Mouse (Mus musculus): Measurements from ENCODE around the gene Slc22a22. TPM values are rescaled to one million over a fixed set of nuclear protein-coding genes. Genes with fewer than 3 reads are reported as not detected.

Gene Slc22a22
- polyA plus RNA-seq, 1 experiment from 2014 or later: not detected

DNA sequence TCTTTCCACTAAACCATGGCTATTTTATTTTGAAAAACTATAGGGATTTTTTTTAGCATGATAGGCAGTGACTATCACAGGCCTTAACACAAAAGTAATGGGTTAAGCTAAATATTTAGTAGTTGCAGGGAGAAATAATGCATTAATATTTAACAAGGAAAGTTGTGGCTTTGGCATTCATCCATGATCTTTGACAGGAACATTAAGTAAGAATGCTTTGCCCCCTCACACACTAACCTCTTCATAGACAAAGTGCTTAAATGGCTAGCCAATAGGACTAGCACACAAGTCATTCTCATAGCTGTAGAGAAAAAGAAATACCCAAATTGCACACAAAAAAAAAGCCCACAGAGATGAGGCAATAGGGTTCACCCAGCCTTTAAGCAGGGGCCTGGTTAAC is 11.4 kb downstream of the Slc22a22 start:
- H3K27me3 ChIP-seq: no peaks in the 10 kb centered on the region
- ATAC-seq (ENCODE audit: insufficient number of reproducible peaks, low FRiP score, low TSS enrichment, low read depth): no peak
- H3K4me1 ChIP-seq: no peaks in the 10 kb centered on the region
- H3K9me3 ChIP-seq: no peaks in the 10 kb centered on the region
- no peak overlapping the region for H3K4me2 ChIP-seq
- H3K36me3 ChIP-seq: no peaks in the 10 kb centered on the region
- no peak overlapping the region for H3K27ac ChIP-seq
- no peak overlapping the region for H3K9ac ChIP-seq
- H3K4me3 ChIP-seq: no peak overlapping the region

DNA sequence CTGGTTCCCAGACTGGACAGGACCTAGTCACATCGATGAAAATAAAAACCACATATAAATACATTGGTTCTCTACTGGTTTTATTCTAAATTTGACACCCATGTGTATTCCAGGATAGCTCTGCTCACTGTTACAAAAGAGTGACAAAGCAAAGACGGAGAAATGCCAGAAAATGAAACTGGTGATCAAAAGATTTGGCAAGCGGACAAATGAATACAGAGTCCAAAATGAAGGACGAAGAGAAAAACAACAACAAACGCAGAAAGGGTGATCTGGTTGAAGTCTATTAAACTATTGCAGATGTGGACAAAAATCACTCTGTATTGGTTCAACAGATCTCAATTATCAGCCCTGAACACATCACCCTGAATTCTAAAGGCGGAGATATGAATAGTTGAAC is 12.4 kb downstream of the Slc22a22 start:
- Histone ChIP-seq H3K9me3 (no peaks in the 10 kb centered on the region), H3K27ac (no peak overlapping the region), H3K4me2 (no peak overlapping the region), H3K4me3 (no peak overlapping the region), H3K36me3 (no peaks in the 10 kb centered on the region), H3K4me1 (no peaks in the 10 kb centered on the region), H3K9ac (no peak overlapping the region), H3K27me3 (no peaks in the 10 kb centered on the region)
- no peak for ATAC-seq (ENCODE audit: insufficient number of reproducible peaks, low FRiP score, low TSS enrichment, low read depth)
- WGBS: 75% methylated on average over 6 of the region's 6 CpGs

DNA sequence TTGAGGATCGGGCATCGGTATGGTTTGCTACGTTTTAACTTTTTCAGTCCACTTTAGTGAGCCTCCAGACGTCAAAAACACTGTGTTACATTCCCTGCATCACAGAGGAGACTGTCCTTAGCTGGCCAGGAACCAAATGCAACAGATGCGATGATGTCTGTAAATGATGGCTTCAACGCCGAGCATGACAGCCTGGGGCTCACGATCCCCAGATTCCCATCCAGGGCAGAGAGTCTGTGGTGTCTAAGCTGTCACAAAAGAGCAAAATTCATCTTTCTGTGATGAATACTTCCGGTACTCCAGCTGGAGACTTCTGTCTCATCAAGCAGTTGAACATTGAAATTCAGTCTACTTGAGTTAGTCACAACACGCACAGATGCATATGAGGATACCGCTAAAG is 13.4 kb downstream of the Slc22a22 start:
- H3K27ac ChIP-seq: no peak overlapping the region
- H3K4me2 ChIP-seq: no peak overlapping the region
- no peaks in the 10 kb centered on the region for H3K4me1 ChIP-seq
- no peaks in the 10 kb centered on the region for H3K27me3 ChIP-seq
- ATAC-seq (ENCODE audit: insufficient number of reproducible peaks, low FRiP score, low TSS enrichment, low read depth): no peak
- no peak overlapping the region for H3K4me3 ChIP-seq
- 68% methylated on average over 11 of the region's 11 CpGs for WGBS
- H3K9ac ChIP-seq: no peak overlapping the region
- H3K36me3 ChIP-seq: no peaks in the 10 kb centered on the region
- H3K9me3 ChIP-seq: no peaks in the 10 kb centered on the region

DNA sequence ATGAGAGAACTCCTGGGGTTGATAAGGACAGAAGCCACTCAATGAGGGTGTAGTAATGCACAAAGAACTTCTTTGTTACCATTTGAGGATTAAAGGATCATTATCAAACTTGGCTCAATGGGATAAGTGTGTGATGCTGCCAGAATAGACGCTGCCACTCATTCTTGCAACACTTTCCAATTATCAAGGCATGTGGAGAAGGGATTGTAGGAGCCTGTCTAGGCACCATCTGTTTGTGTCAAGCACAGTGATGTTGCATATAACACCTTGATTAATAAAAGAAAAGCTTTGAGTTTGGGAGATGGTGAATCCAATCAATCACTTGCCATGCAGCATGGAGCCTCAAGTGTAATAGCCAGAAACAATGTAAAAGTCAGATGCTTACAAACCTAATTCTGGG is 16.1 kb downstream of the Slc22a22 start:
- WGBS: 62% methylated on average over 1 of the region's 1 CpGs
- no peak overlapping the region for H3K4me2 ChIP-seq
- H3K4me1 ChIP-seq: no peaks in the 10 kb centered on the region
- H3K36me3 ChIP-seq: no peaks in the 10 kb centered on the region
- no peak overlapping the region for H3K4me3 ChIP-seq
- H3K27me3 ChIP-seq: no peaks in the 10 kb centered on the region
- H3K27ac ChIP-seq: no peak overlapping the region
- no peak for ATAC-seq (ENCODE audit: insufficient number of reproducible peaks, low FRiP score, low TSS enrichment, low read depth)
- H3K9ac ChIP-seq: no peak overlapping the region
- H3K9me3 ChIP-seq: no peaks in the 10 kb centered on the region

DNA sequence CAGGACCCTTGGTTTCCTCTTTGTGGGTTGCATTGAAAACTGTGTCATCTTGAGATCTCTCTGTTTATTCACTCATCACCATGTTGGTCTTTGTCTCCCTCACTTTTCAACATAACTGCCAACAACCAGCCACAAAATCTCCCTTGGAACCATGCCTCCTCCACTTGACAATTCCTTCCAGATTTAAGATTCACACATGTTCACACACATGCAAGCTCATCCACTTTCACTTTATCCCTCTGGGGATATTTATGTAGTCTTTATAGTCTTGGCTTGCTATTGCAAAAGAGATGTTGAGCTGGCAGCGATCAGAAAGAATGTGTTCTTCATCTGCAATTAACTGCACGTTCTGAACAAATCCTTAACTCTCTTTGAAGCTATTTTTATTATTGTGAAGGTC is 20.1 kb downstream of the Slc22a22 start:
- Histone ChIP-seq H3K9ac (no peak overlapping the region), H3K4me3 (no peak overlapping the region), H3K27me3 (no peaks in the 10 kb centered on the region), H3K9me3 (no peaks in the 10 kb centered on the region), H3K36me3 (no peaks in the 10 kb centered on the region), H3K4me1 (no peaks in the 10 kb centered on the region), H3K4me2 (no peak overlapping the region), H3K27ac (no peak overlapping the region)
- no peak for ATAC-seq (ENCODE audit: insufficient number of reproducible peaks, low FRiP score, low TSS enrichment, low read depth)
- WGBS: 18% methylated on average over 2 of the region's 2 CpGs

DNA sequence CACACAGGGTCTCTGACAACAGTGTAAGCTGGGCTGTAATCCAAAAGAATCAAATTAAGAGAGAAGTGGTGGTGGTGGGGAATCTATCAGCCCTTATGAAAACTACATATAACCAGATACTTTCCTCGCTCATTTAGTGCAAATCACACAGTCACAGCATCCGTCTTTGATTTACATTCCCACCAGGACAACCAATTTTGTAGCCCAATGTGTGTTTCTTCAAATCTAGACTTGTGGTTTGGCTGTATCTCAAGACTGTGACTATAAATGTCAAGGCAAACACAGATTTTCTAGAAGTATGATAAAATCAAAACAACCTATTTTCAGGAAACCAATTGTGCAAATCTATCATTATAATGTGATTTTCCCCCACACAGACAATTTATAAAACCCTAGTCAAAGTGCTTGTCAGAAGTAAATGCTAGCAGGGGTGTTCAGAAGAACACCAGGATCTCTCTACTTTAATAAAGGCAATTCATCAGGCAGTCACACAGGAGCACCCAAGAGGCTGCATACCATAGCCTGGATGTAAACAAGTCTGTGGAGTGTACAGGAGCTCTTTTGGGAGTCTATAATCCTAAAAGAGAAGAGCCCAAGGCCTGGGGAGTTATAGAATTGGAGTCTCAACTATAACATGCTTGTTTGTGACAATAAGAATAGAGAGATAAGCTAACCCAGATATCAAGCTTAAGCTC is 42.6 kb downstream of the Slc22a22 start:
- 32% methylated on average over 2 of the region's 2 CpGs for WGBS
- Histone ChIP-seq H3K4me2 (no peak overlapping the region), H3K27ac (no peak overlapping the region), H3K4me1 (no peaks in the 10 kb centered on the region), H3K27me3 (no peaks in the 10 kb centered on the region), H3K36me3 (no peaks in the 10 kb centered on the region), H3K4me3 (no peak overlapping the region), H3K9me3 (no peaks in the 10 kb centered on the region), H3K9ac (no peak overlapping the region)
- ATAC-seq (ENCODE audit: insufficient number of reproducible peaks, low FRiP score, low TSS enrichment, low read depth): no peak

DNA sequence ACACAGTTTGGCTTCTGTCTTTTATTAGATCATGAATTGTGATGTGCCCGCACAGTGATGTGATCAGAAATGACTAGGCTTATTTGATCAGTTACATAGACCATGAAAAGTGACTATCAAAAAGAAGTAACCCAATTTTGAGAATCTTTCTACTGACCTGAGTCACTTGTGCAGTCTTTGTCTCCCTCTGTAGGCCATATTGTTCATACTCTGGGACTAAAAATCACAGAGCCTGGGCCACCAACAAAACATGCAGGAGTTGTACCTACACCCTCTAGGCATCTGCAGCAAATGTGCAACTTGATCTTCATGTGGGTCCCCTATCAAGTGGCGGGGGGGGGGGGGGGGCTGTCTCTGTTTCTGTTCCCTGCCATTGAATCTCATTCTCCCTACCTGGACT is 68.9 kb downstream of the Slc22a22 start:
- H3K4me1 ChIP-seq: no peaks in the 10 kb centered on the region
- no peak overlapping the region for H3K9ac ChIP-seq
- H3K9me3 ChIP-seq: no peaks in the 10 kb centered on the region
- H3K36me3 ChIP-seq: no peaks in the 10 kb centered on the region
- H3K27me3 ChIP-seq: no peaks in the 10 kb centered on the region
- ATAC-seq (ENCODE audit: insufficient number of reproducible peaks, low FRiP score, low TSS enrichment, low read depth): no peak
- 36% methylated on average over 2 of the region's 2 CpGs for WGBS
- no peak overlapping the region for H3K4me2 ChIP-seq
- H3K4me3 ChIP-seq: no peak overlapping the region
- no peak overlapping the region for H3K27ac ChIP-seq

DNA sequence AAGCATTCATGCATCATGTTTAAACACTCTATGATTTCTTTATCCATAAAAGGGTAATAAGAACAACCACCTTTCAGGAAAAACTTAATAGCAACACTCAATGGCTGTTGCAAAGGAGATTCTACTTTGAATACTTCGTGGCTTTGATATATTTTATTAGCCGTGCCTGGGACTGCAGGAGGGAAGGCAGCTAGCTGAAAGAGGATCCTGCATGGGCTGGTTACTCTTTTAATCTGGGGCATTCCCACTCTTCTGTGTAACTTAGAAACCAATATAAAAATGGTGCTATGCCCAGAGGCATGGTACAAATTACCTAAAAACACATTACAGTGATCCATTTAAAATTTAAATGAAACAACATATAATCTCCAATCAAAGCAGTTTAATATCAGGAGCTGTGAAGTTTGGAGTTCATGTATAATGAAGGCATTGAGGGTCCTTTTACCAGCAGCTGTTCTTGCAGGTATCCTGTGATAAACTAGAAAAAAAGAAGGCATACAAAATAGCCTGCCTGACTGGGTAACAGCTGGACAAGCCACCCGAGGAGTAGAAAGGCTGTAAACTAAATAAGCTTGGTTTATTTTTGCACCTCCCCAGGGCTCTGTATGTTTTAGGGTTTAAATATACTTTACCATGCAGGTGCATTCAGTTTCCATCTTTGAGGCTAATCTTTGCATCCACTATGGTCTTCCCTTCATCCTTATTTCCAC is 78.8 kb downstream of the Slc22a22 start:
- H3K4me3 ChIP-seq: no peak overlapping the region
- no peaks in the 10 kb centered on the region for H3K9me3 ChIP-seq
- no peak for ATAC-seq (ENCODE audit: insufficient number of reproducible peaks, low FRiP score, low TSS enrichment, low read depth)
- no peaks in the 10 kb centered on the region for H3K27me3 ChIP-seq
- H3K36me3 ChIP-seq: no peaks in the 10 kb centered on the region
- H3K9ac ChIP-seq: no peak overlapping the region
- H3K27ac ChIP-seq: no peak overlapping the region
- no peaks in the 10 kb centered on the region for H3K4me1 ChIP-seq
- WGBS: 23% methylated on average over 3 of the region's 3 CpGs
- H3K4me2 ChIP-seq: no peak overlapping the region

DNA sequence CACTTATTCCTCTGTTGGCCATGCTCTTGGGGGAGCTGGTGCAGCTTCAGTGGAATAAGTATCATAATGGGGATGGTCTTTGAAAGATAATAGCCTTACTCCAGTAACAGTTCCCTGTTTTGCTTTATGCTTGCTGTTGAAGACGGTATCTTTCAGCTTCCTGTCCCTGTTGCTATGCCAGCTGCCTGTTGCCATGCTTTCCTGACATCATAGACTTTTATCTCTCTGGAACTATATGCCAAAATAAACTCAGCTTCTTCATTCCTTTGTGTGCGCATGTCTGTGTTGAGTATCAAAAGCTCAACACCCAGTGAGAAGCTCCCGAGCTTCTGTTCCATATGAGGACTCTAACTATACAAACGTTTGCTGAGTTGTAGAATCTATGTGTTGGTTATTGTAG is 83.4 kb downstream of the Slc22a22 start:
- Histone ChIP-seq H3K9me3 (no peaks in the 10 kb centered on the region), H3K27ac (no peak overlapping the region), H3K4me1 (no peaks in the 10 kb centered on the region), H3K36me3 (no peaks in the 10 kb centered on the region), H3K4me3 (no peak overlapping the region), H3K4me2 (no peak overlapping the region), H3K27me3 (no peaks in the 10 kb centered on the region), H3K9ac (no peak overlapping the region)
- ATAC-seq (ENCODE audit: insufficient number of reproducible peaks, low FRiP score, low TSS enrichment, low read depth): no peak
- 83% methylated on average over 4 of the region's 4 CpGs for WGBS

DNA sequence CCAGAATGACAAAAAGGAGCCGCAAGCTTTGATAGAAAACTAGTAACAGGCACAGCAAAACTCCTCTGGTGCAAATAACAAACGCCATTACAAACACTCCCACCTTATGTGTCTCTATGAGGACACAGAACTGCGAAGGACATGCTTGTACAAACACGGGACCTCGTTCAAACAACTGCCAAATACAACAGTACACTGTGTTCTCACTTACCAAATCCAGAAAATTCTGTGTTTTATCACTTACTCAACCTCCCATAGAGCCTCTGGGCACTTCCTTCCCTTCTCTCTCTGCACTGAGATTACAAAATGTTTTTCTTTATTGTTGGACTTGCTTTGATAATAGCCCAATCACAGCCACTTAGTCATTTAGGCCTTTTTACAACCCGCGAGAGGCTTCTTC is 97.0 kb downstream of the Slc22a22 start:
- Histone ChIP-seq H3K27me3 (no peaks in the 10 kb centered on the region), H3K36me3 (no peaks in the 10 kb centered on the region), H3K9ac (no peak overlapping the region), H3K4me2 (no peak overlapping the region), H3K4me3 (no peak overlapping the region), H3K27ac (no peak overlapping the region), H3K9me3 (no peaks in the 10 kb centered on the region), H3K4me1 (no peaks in the 10 kb centered on the region)
- no peak for ATAC-seq (ENCODE audit: insufficient number of reproducible peaks, low FRiP score, low TSS enrichment, low read depth)
- 83% methylated on average over 7 of the region's 7 CpGs for WGBS

DNA sequence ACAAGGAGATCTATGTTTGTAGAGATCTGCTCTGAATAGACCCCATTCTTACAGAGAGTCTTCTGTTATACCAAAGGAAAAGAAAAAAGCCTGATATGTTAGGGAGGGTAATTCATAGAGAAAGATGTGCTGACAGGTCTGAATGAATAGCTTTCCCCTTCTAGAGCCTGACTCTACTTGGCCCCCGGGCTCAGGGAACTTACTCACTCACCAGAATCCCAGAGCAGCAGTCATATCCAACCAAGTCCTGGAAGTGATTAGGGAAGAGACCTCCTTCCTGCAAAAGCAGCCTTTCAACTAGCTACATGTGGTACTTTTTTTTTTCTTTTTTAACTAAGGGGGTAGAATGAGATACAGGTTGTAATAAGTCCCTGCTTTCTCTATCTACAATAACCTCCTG is 111.0 kb downstream of the Slc22a22 start:
- no peaks in the 10 kb centered on the region for H3K27me3 ChIP-seq
- H3K9ac ChIP-seq: no peak overlapping the region
- H3K4me3 ChIP-seq: no peak overlapping the region
- no peaks in the 10 kb centered on the region for H3K36me3 ChIP-seq
- no peak for ATAC-seq (ENCODE audit: insufficient number of reproducible peaks, low FRiP score, low TSS enrichment, low read depth)
- no peak overlapping the region for H3K4me2 ChIP-seq
- H3K9me3 ChIP-seq: no peaks in the 10 kb centered on the region
- 19% methylated on average over 1 of the region's 1 CpGs for WGBS
- H3K4me1 ChIP-seq: no peaks in the 10 kb centered on the region
- H3K27ac ChIP-seq: no peak overlapping the region

DNA sequence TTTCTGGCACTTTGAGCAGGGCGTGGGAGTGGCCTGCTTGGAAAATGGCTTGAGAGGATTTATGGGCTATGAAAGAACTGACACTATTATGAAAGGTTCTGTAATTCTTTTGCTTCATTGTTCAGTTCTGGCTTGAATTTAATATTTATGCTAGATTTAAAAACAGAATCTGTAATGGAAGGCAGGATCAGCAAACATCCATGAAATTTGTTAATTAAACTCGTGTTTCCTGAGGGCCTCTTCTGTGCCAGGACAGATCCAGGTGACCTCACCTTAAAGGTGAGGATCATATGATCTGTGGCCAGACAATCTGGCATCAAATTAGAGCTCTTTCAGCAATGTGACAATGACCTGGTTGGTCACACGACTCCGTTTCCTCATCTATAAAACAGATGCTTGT is 122.1 kb downstream of the Slc22a22 start:
- no peak for ATAC-seq (ENCODE audit: insufficient number of reproducible peaks, low FRiP score, low TSS enrichment, low read depth)
- WGBS: 63% methylated on average over 4 of the region's 4 CpGs
- no peak overlapping the region for H3K27ac ChIP-seq

More for the DNA sequence above, 122.1 kb downstream of the Slc22a22 start:
- no peaks in the 10 kb centered on the region for H3K4me1 ChIP-seq
- H3K9ac ChIP-seq: no peak overlapping the region
- H3K9me3 ChIP-seq: no peaks in the 10 kb centered on the region
- H3K4me2 ChIP-seq: no peak overlapping the region
- no peaks in the 10 kb centered on the region for H3K27me3 ChIP-seq
- no peaks in the 10 kb centered on the region for H3K36me3 ChIP-seq
- no peak overlapping the region for H3K4me3 ChIP-seq

Measured in limb, embryonic 15.5 days (tissue).